Mouse (Mus musculus) frontal cortex, adult 2 months (tissue): ENCODE measurements around the gene Col8a1. TPM values are rescaled to one million over a fixed set of nuclear protein-coding genes. Genes with fewer than 3 reads are reported as not detected.

Experiments used
- polyA plus RNA-seq: library from polyadenylated mRNA; depleted of rRNA; stranded (reverse); fragments of >200 nt; gene quantifications from 2 replicates; pipeline ENCODE4 v1.2.3, GENCODE M21; 2012; rRNA removed

Gene Col8a1
- polyA plus RNA-seq, 1 experiment, result 0.56 TPM

Other genes starting within 250 kb of the Col8a1 start
- gene Cmss1, start 147.9 kb downstream of the Col8a1 start, polyA plus RNA-seq, result 8.8 and 9.5 TPM in 2 replicates